Mouse (Mus musculus) E14TG2a.4 (cell line): ENCODE results near the gene Hoxb4.

Experiments used
- CTCF ChIP-seq: conservative IDR thresholded peaks from 2 replicates; pipeline ENCODE4 v1.5.1; 2014; ENCODE audit warnings: low read length
- NANOG ChIP-seq: IDR thresholded peaks from 2 replicates; pipeline ENCODE4 v1.6.1; 2014; ENCODE audit warnings: borderline replicate concordance, low read length, mixed read lengths
- POU5F1 ChIP-seq: IDR thresholded peaks from 2 replicates; pipeline ENCODE4 v1.6.1; 2014; ENCODE audit warnings: low read length, borderline replicate concordance

- TF ChIP-seq CTCF (no peak), NANOG (no peak), POU5F1 (no peak)
Observed at GRCm38 (mm10) chr11:96298895-96299667, 19.0 kb upstream of the Hoxb4 start.
